Mouse (Mus musculus): ENCODE data around the gene Csf2rb.

DNA sequence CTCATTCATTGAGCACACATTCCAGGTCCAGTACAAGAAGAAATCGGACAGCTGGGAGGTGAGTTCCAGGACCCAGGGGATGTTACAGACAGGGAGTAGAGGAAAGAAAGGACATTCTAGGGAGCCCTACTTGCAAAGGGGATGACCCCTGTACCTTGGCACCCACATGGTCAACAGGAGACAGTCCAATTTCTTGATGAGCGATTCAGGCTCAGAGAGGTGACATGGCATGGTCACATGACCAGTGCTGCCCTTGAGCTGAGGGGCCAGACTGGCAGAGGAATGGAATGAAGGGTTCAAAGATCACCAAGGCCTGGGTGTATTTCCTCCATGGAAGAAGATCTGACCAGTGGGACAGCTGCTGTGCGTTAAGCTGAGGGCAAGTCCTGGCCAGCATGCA lies 19.0 kb downstream of the Csf2rb start:
- no peak for TF ChIP-seq POLR2A (IDR thresholded peaks at IDR 0.05; ENCODE audit: insufficient read depth, low read depth, low read length)
- no peak for TF ChIP-seq EP300 (IDR thresholded peaks at IDR 0.05; ENCODE audit: insufficient read depth, low read depth, low read length)
- TF ChIP-seq CTCF (IDR thresholded peaks at IDR 0.05): no peak
